Mouse (Mus musculus) midbrain, embryonic 10.5 days (tissue): ENCODE measurements around the gene Tbxas1. TPM values are rescaled to one million over a fixed set of nuclear protein-coding genes. Genes with fewer than 3 reads are reported as not detected.

Experiments
- DNase-seq: peaks from one replicate; pipeline ENCODE4 v3.0.0-alpha.2; 2017; ENCODE audit warnings: low spot score
- H3K27ac ChIP-seq: fragments of 300-500 bp; sonication (generic); replicated peaks from 2 replicates; pipeline ENCODE4 v1.5.1; 2016; ENCODE audit warnings: mild to moderate bottlenecking
- H3K27me3 ChIP-seq: fragments of 300-500 bp; sonication (generic); 2 replicates; pipeline ENCODE4 v1.6.1; 2016; ENCODE audit warnings: low read depth, mild to moderate bottlenecking; ENCODE audit not compliant: poor library complexity, severe bottlenecking
- H3K36me3 ChIP-seq: fragments of 300-500 bp; sonication (generic); 2 replicates; pipeline ENCODE4 v1.6.1; 2016; ENCODE audit warnings: mild to moderate bottlenecking, moderate library complexity
- H3K4me1 ChIP-seq: fragments of 300-500 bp; sonication (generic); 2 replicates; pipeline ENCODE4 v1.6.1; 2016
- H3K4me3 ChIP-seq: fragments of 300-500 bp; sonication (generic); 2 replicates; pipeline ENCODE4 v1.5.1; 2016; ENCODE audit warnings: mild to moderate bottlenecking, moderate library complexity
- H3K9me3 ChIP-seq: fragments of 300-500 bp; sonication (generic); replicated peaks from 2 replicates; pipeline ENCODE4 v1.6.1; 2016; ENCODE audit warnings: mild to moderate bottlenecking
- WGBS: fragments of 180-500 bp; shearing (Covaris S2); methylation state at CpG from one replicate; pipeline ENCODE4 v1.1.7; 2016; 5-methylcytosine and 5-hydroxymethylcytosine counted together
- polyA plus RNA-seq: library from polyadenylated mRNA; unstranded; fragments of >200 nt; fragmentation: Nextera tagmentation; extraction: Ambion mirVana; gene quantifications from 2 replicates; pipeline ENCODE4 v1.2.1, GENCODE M21; 2016

Tbxas1 gene
- polyA plus RNA-seq, 1 experiment from 2014 or later = 1.1 TPM

DNA sequence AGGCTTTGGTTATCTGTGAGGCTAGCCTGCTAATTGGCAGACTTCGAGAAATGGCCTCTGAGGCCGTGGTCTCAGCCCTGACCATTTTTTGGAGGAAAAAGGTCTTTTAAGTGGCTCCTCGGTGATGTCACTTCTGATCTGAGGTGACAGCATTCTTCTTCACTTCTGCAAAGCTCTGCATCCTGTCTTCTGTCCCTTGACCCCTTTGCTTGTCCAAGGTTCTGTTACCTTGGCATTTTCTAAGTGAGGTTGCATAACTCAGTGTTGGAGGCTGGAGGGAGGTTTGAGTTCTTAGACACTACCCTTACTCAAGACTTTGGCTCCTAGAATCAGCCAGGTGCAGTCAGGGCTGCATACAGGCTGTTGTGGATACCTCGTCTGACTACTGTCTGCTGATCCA is 63.9 kb downstream of the Tbxas1 start:
- WGBS = 85% methylated on average over 4 of the region's 4 CpGs
- Histone ChIP-seq H3K27me3 (no peaks in the 10 kb centered on the region), H3K36me3 (no peaks in the 10 kb centered on the region), H3K27ac (no peak overlapping the region), H3K4me1 (no peaks in the 10 kb centered on the region), H3K4me3 (no peak overlapping the region), H3K9me3 (no peaks in the 10 kb centered on the region)
- no peak for DNase-seq

DNA sequence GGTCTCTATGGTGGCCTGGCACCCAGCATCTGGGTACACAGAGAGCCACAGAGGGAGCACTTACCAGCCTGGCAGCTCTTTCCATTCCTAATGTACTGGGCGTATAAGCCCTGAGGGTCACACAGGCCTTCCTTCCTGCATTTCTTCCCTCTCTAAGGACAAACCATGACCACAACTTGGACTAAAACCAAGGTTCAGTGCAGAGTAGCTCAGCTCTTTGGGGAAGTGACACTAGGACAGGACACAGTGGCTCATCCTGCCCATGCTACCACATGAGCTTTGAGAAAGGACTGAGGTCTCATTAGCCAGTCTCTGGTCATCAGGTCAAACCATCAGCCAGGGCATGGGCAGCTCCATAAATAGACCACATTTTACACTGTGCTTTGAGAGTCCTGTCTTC is 65.8 kb downstream of the Tbxas1 start:
- Histone ChIP-seq H3K36me3 (no peaks in the 10 kb centered on the region), H3K9me3 (no peaks in the 10 kb centered on the region), H3K4me1 (no peaks in the 10 kb centered on the region), H3K4me3 (no peak overlapping the region), H3K27ac (no peak overlapping the region), H3K27me3 (no peaks in the 10 kb centered on the region)
- DNase-seq = no peak
- WGBS = 89% methylated on average over 1 of the region's 1 CpGs

DNA sequence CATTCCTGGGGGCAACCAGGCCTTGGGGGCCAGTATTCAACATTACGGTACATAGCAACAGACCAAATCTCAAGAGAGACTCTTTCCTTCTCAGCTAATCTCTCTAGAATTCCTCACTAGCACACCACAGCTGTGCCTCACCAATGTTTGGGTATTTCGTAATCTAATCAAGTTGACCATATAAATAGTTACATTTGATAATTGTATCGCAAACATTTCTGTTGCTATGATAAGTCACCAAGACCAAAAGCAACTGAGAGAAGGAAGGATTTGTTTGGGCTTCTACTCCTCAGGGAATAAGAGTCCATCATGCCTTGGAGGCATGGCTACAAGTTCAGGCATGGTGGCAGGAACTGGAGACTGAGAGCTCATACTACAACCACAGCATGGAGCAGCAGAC is 67.6 kb downstream of the Tbxas1 start:
- no peak overlapping the region for H3K4me3 ChIP-seq
- H3K36me3 ChIP-seq = no peaks in the 10 kb centered on the region
- no peaks in the 10 kb centered on the region for H3K9me3 ChIP-seq
- H3K27me3 ChIP-seq = no peaks in the 10 kb centered on the region
- DNase-seq = no peak
- 96% methylated on average over 3 of the region's 3 CpGs for WGBS
- H3K4me1 ChIP-seq = no peaks in the 10 kb centered on the region
- H3K27ac ChIP-seq = no peak overlapping the region

DNA sequence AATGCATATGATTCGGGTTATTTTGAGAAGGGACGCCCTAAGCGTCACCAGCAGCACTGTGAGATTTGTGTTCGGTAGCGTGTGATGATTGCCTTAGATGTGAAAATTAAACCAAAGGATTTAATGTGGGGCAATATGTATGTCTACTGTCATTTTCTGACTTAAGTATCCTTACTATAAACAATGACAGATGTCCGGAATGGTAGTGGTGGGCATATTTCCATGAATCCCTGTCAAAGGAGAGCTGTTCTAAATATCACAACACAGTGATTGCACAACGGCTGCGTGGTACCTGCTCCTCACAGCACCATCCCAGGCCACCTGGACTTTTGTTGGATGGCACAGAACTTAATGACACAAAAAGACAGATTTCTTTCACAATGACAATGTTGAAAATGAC is 69.2 kb downstream of the Tbxas1 start:
- no peak for DNase-seq
- H3K27me3 ChIP-seq = no peaks in the 10 kb centered on the region
- 94% methylated on average over 8 of the region's 8 CpGs for WGBS
- H3K36me3 ChIP-seq = no peaks in the 10 kb centered on the region
- H3K4me3 ChIP-seq = no peak overlapping the region
- no peaks in the 10 kb centered on the region for H3K9me3 ChIP-seq
- H3K27ac ChIP-seq = no peak overlapping the region
- no peaks in the 10 kb centered on the region for H3K4me1 ChIP-seq

DNA sequence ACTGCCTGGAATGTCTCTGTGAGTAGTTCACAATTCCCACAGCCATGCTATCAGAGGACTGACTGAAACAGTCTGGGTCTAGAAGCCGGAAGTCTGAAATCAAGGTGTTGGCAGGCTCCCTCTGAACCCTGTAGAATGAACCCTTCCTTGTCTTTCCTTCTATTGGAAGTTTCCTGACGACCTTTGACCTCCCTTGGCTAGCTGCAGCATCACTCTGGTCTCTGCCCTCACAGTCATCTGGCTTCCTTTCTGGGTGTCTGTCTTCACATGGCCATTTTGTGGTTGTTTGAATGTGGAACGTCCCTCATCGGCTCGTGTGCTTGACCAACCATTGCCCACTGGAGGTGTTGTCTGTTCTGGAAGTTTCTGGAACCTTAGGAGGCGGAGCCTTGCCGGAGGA is 69.6 kb downstream of the Tbxas1 start:
- no peaks in the 10 kb centered on the region for H3K9me3 ChIP-seq
- H3K4me3 ChIP-seq = no peak overlapping the region
- no peaks in the 10 kb centered on the region for H3K27me3 ChIP-seq
- 90% methylated on average over 7 of the region's 7 CpGs for WGBS
- H3K27ac ChIP-seq = no peak overlapping the region
- H3K36me3 ChIP-seq = no peaks in the 10 kb centered on the region
- H3K4me1 ChIP-seq = no peaks in the 10 kb centered on the region
- DNase-seq = no peak

DNA sequence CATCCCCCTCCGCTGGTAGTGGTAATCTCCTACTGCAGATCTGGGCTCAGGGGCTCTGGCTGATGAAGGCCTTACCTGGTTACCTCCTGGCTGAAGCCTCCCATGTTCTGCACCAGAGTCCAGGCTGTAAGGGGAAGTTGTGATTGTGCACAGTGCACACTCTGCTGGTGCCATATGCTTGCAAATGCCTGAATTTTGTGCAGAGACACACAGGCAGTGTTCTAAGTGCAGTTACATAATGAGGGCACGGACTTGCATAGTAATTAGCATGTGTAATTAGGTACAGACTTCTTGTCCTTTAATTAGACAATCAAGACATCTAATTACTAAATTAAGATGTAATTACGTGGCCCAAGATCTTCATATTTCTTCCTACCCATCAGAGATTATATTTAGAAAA is 70.5 kb downstream of the Tbxas1 start:
- no peak overlapping the region for H3K27ac ChIP-seq
- no peak overlapping the region for H3K4me3 ChIP-seq
- no peaks in the 10 kb centered on the region for H3K4me1 ChIP-seq
- H3K27me3 ChIP-seq = no peaks in the 10 kb centered on the region
- DNase-seq = no peak
- no peaks in the 10 kb centered on the region for H3K9me3 ChIP-seq
- H3K36me3 ChIP-seq = no peaks in the 10 kb centered on the region
- WGBS = 80% methylated on average over 3 of the region's 3 CpGs

DNA sequence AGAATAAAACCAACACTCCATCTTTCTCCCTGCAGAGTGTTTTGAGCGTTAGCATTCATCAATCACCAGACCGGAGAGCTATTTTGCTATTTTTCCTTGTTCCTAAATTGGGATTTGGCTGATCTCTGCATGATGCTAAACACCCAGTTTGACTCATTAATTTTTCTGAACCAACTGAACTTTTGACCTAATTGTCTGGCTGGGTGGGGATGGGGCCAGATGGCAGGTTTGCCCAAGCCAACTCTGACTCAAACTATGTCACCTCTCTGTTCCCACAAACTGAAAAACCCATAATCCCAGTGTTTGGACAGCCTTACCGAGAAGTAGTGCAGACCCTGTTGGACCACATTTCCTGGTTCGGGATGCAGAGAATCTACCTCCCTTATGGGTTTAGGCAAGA is 72.1 kb downstream of the Tbxas1 start:
- DNase-seq = no peak
- 95% methylated on average over 4 of the region's 4 CpGs for WGBS
- Histone ChIP-seq H3K4me1 (no peaks in the 10 kb centered on the region), H3K27ac (no peak overlapping the region), H3K4me3 (no peak overlapping the region), H3K27me3 (no peaks in the 10 kb centered on the region), H3K9me3 (no peaks in the 10 kb centered on the region), H3K36me3 (no peaks in the 10 kb centered on the region)

DNA sequence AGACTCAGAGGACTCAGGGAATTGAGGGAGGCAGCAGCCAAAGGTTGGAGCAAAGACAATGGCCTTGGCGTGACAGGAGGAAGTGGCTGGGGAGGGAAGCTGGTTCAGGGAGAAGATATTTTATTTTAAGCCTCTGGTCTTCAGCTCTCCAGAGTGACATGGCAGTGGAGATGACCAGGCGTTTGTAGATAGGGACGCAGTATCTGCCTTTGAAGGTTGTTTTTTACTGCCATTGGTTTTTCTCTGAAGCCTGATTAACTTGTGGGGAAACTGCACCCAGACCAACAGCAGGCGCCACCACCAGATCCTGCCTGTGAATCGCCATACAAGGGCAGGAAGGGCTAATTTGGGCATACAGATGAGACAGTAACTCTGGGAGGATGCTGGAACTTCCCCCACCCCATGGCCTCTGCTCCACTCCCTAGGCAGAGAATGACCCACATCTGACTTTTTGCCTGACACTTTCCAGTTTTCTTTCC is 74.5 kb downstream of the Tbxas1 start:
- H3K27ac ChIP-seq = no peak overlapping the region
- no peak overlapping the region for H3K4me3 ChIP-seq
- H3K36me3 ChIP-seq = no peaks in the 10 kb centered on the region
- 67% methylated on average over 5 of the region's 5 CpGs for WGBS
- no peaks in the 10 kb centered on the region for H3K4me1 ChIP-seq
- no peak for DNase-seq
- H3K27me3 ChIP-seq = no peaks in the 10 kb centered on the region
- no peaks in the 10 kb centered on the region for H3K9me3 ChIP-seq

DNA sequence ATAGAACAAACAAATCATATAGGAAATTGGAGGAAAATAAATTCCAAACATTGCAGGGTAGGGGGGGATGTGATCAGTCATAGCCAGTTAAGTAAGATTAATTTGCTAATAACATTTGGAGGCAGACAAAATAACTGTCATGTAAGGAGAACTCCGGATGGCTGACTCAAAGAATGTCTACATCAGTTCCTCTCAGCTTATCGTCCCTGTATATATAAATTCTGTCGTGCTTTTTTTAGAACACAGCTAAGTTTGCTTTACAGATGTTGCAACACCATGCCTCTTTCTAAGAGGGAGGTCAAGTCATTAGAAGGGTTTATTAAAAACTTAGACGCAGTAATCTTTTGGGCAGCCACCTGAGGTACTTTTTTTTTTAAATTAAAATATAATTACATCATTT is 75.1 kb downstream of the Tbxas1 start:
- Histone ChIP-seq H3K4me1 (no peaks in the 10 kb centered on the region), H3K27ac (no peak overlapping the region), H3K4me3 (no peak overlapping the region), H3K36me3 (no peaks in the 10 kb centered on the region), H3K9me3 (no peaks in the 10 kb centered on the region), H3K27me3 (no peaks in the 10 kb centered on the region)
- WGBS = 87% methylated on average over 4 of the region's 4 CpGs
- no peak for DNase-seq

DNA sequence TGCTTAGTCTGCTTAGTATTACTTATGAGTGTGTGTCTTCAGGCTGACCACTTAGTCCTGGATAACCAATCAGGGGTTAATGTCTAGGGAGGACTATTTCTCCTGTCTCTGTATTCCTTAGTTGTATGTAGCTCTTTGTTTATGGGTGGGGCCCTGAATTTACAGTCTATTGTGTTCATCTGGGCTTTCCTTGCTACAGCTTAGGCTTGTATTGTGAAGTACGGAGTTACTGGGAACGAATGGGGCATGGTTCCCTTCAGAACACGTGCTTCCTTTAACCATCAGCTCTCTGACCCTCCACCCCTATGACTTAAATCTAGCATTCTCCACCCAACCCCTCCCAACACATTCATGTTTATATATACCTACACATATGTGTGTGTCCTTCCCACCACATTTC is 75.6 kb downstream of the Tbxas1 start:
- no peaks in the 10 kb centered on the region for H3K27me3 ChIP-seq
- H3K4me1 ChIP-seq = no peaks in the 10 kb centered on the region
- no peak for DNase-seq
- H3K9me3 ChIP-seq = no peaks in the 10 kb centered on the region
- WGBS = 84% methylated on average over 3 of the region's 3 CpGs
- no peak overlapping the region for H3K4me3 ChIP-seq
- H3K36me3 ChIP-seq = no peaks in the 10 kb centered on the region
- H3K27ac ChIP-seq = no peak overlapping the region

DNA sequence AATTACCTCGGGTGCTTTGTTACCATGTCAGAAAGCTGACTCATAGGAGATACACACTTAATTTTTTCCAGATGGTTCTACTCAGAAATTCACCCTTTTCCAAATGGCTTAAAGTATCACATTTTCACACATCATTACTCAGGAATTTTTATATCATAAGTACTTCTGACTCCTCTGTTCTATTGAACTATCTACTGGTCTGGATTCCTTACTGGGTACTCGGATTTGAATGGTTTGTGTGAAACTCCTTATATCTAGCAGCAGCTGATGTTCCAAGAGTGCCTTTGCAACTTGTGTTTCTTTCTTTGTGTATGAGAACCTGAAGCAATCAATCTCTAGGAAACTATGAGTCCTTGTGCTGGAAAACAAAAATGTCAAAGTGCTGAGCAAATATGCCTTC is 81.4 kb downstream of the Tbxas1 start:
- WGBS = 92% methylated on average over 2 of the region's 2 CpGs
- Histone ChIP-seq H3K9me3 (no peaks in the 10 kb centered on the region), H3K27me3 (no peaks in the 10 kb centered on the region), H3K4me1 (peaks cover 14% of the 10 kb centered on the region), H3K27ac (no peak overlapping the region), H3K36me3 (no peaks in the 10 kb centered on the region), H3K4me3 (no peak overlapping the region)
- DNase-seq = no peak

DNA sequence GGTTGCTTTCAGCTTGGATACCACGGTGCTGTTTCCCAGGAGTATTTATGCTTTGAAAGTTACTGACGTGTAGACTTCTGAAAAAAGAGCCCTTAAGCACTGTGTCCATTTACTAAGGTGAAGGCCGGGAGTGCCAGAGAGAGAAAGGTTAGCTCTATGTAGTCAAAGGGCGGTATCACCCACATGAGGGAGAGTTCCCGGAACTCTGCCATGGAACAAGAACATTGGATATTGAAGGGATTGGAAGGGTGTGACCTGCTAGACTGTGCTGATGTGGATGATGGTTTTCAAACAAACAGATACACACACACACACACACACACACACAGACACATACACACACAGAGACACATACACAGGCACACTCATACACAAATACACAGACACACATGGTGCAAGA is 82.0 kb downstream of the Tbxas1 start:
- Histone ChIP-seq H3K36me3 (no peaks in the 10 kb centered on the region), H3K27ac (no peak overlapping the region), H3K4me1 (peaks cover 14% of the 10 kb centered on the region), H3K9me3 (no peaks in the 10 kb centered on the region), H3K27me3 (no peaks in the 10 kb centered on the region), H3K4me3 (no peak overlapping the region)
- no peak for DNase-seq
- WGBS = 90% methylated on average over 5 of the region's 5 CpGs

DNA sequence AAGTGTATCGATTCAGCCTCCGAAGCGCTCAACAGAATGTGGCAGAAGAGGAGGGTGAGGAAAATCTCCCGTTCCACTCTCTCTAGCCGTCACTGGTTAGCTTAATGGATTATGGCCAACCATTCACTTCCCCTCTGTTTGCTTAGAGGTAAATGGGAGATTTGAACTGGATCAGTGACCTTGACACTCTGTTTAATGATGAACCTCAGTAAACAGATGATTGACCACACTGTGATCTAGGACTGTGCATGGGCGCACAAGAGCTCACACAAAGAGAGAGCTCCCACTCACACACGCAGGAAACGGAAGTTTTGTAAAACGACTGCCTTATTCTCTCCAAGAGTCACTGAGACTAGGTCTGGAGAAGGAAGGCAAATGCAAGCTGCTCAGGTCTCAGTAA is 84.3 kb downstream of the Tbxas1 start:
- 80% methylated on average over 9 of the region's 9 CpGs for WGBS
- Histone ChIP-seq H3K36me3 (no peaks in the 10 kb centered on the region), H3K4me3 (no peak overlapping the region)

DNA sequence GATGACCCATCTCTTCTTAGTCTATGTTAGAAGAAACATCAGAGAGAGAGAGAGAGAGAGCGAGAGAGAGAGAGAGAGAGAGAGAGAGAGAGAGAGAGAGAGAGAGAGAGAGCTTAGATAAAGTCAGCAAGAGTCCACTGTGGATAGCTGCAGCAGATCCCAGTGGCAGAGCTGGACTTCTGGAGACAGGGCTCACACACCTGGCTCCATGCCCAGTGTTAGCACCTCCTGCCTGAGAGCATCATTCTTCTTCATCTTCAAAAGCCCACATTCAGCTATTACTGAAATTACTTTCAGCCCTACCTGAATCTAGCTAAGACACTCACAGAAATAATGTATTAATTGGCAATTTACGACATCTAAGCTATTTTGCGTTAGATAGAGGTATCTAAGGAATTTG is 85.2 kb downstream of the Tbxas1 start:
- Histone ChIP-seq H3K27me3 (no peaks in the 10 kb centered on the region), H3K27ac (no peak overlapping the region), H3K4me1 (peaks cover 14% of the 10 kb centered on the region), H3K9me3 (no peaks in the 10 kb centered on the region), H3K4me3 (no peak overlapping the region), H3K36me3 (no peaks in the 10 kb centered on the region)
- no peak for DNase-seq
- 79% methylated on average over 3 of the region's 3 CpGs for WGBS

More for the DNA sequence above, 84.3 kb downstream of the Tbxas1 start:
- no peak for DNase-seq
- no peak overlapping the region for H3K27ac ChIP-seq
- H3K4me1 ChIP-seq = peaks cover 14% of the 10 kb centered on the region
- no peaks in the 10 kb centered on the region for H3K9me3 ChIP-seq
- no peaks in the 10 kb centered on the region for H3K27me3 ChIP-seq
